Mouse (Mus musculus) heart, adult 11 months (tissue): ENCODE results near the gene Mogat1.

Experiments
- DNase-seq: peaks from one replicate; pipeline ENCODE4 v3.0.0; 2022

The Mogat1 gene

GRCm38 (mm10) chr1:78510862-78511261 lies at the start of gene Mogat1:
Gene Mogat1, plus strand, starts transcription at chr1:78510991.
- peak; percentile 43 for DNase-seq

GRCm38 (mm10) chr1:78472441-78472840 lies 38.4 kb upstream of the Mogat1 start:
- DNase-seq = no peak

- DNase-seq = peak; percentile 34
Observed at GRCm38 (mm10) chr1:78483430-78483829, 27.4 kb upstream of the Mogat1 start.

GRCm38 (mm10) chr1:78484361-78484760 lies 26.4 kb upstream of the Mogat1 start:
- DNase-seq = peak; percentile 85

GRCm38 (mm10) chr1:78488427-78488751 lies 22.4 kb upstream of the Mogat1 start:
- DNase-seq = no peak

GRCm38 (mm10) chr1:78488752-78489492 lies 21.9 kb upstream of the Mogat1 start, which contains the start of gene Farsb:
Gene Farsb, minus strand, starts transcription at chr1:78488897.
- peak; percentile 99 for DNase-seq

- peak; percentile 36 for DNase-seq
Observed at GRCm38 (mm10) chr1:78490143-78490542, 20.6 kb upstream of the Mogat1 start.

GRCm38 (mm10) chr1:78501036-78501435 lies 9.8 kb upstream of the Mogat1 start:
- DNase-seq = no peak

- DNase-seq = peak; percentile 58
Observed at GRCm38 (mm10) chr1:78501856-78502255, 8.9 kb upstream of the Mogat1 start.

- DNase-seq = peak; percentile 31
Observed at GRCm38 (mm10) chr1:78502527-78502926, 8.3 kb upstream of the Mogat1 start.

GRCm38 (mm10) chr1:78507137-78507536 lies 3.7 kb upstream of the Mogat1 start:
- peak; percentile 12 for DNase-seq

- DNase-seq = peak; percentile 83
Observed at GRCm38 (mm10) chr1:78511621-78512160, 900 bp downstream of the Mogat1 start, which contains the start of gene BC035947. Gene BC035947, minus strand, starts transcription at chr1:78512158.

GRCm38 (mm10) chr1:78512756-78513155 lies 2.0 kb downstream of the Mogat1 start:
- peak; percentile 51 for DNase-seq

- DNase-seq = peak; percentile 31
Observed at GRCm38 (mm10) chr1:78518907-78519306, 8.1 kb downstream of the Mogat1 start.

GRCm38 (mm10) chr1:78525189-78525886 lies 14.5 kb downstream of the Mogat1 start:
- no peak for DNase-seq

GRCm38 (mm10) chr1:78528356-78528755 lies 17.6 kb downstream of the Mogat1 start:
- DNase-seq = peak; percentile 80

GRCm38 (mm10) chr1:78529011-78529410 lies 18.2 kb downstream of the Mogat1 start:
- no peak for DNase-seq

- DNase-seq = peak; percentile 45
Observed at GRCm38 (mm10) chr1:78530500-78531215, 19.9 kb downstream of the Mogat1 start.

- DNase-seq = peak; percentile 87
Observed at GRCm38 (mm10) chr1:78532184-78532800, 21.5 kb downstream of the Mogat1 start.

- DNase-seq = no peak
Observed at GRCm38 (mm10) chr1:78534428-78535150, 23.8 kb downstream of the Mogat1 start.

GRCm38 (mm10) chr1:78536310-78537164 lies 25.7 kb downstream of the Mogat1 start:
- DNase-seq = peak; percentile 95
